Mouse (Mus musculus): ENCODE data around the gene Oosp1.

DNA sequence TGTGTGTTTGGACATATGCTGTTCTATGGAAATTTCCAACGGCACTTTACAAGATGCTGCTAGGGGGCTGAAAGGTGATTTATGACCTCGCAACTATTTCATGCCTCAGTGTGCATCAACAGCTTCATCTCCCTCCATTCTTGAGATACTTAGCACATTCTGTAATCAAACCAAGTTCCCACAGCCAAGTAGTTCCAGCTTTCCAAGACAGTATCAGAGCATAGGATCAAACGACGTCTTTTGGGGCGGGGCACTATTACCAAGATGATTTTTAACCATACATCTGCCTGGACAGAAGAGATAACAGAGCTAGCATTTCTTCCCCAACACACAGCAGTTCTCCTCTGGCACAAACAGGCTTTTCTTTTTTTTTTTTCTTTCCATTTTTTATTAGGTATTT lies 65.7 kb downstream of the Oosp1 start:
- TF ChIP-seq CTCF (IDR thresholded peaks at IDR 0.05; ENCODE audit: borderline replicate concordance, control insufficient read depth, extremely low read depth, insufficient read depth, low read length, poor library complexity) (no peak), POLR2A (IDR thresholded peaks at IDR 0.05; ENCODE audit: control insufficient read depth, extremely low read depth, insufficient read depth, low read length, poor library complexity) (no peak)

Data from thymus, adult 2 months (tissue).